Mouse (Mus musculus) thymus, adult 18-20 months (tissue): ENCODE data around the gene Gm13691.
"Not testable (repeated sequence)": the region's sequence is repeated elsewhere in the genome, so short reads cannot be mapped to it uniquely, and the experiment has no call there.

Experiments used
- DNase-seq, 2 experiments: peaks; one replicate each; pipeline ENCODE4 v3.0.0; 2022; ENCODE audit warnings: mixed read lengths in 2 of 2

The Gm13691 gene

DNA sequence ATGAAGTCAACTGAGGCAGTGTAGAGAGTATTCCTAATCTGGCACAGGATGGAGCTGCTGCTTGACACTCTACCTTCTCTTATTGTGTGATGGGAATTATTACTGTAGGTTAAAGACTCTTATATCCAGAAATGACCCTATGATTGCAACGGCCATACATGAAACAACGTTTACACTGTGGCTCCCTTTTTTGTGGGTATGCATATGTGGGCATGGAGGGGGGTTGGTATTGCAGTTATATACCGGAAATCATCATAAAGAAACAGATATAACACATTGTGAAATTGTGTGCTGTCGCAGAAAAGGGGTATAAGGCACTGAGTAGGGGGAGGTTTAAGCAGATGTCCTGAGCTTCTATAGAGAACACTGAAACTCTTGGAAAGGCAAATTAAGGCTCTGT, 45.6 kb downstream of the Gm13691 start:
- DNase-seq = no peak

DNA sequence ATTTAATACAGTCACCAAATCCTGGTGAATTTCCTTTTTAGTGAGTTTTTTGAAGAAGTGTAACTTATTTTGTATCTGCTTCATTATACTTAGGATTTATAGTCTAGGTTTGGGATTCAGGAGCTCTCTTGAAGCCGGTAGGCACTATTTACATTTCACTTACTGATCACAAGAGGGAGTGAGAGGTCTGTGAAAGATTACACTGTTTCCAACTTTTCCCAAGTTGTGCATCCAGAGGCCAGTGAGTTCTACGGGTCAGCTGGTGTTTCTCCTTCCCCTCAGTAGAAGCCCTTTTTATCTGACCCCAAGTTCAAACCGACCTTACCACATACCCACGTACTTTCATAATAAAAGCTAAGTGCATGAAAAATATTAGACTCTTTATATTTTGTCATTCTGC, 47.0 kb downstream of the Gm13691 start:
- DNase-seq = no peak

DNA sequence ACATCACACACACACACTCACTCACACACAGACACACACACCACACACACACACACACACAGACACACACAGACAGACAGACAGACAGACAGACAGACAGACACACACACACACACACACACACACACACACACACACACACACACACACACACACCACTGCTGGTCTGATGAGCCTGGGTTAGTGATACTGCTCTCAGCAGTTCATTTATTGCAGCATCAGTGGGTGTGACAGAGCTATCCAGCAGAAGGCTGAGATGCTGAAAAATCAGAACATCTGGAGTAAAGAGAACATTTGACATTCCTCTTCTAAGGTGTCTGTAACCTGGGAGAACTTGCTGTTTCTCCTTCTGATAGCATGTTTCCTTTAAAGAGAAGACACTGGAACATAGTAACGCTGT, 47.6 kb downstream of the Gm13691 start:
- not testable (repeated sequence) for DNase-seq

DNA sequence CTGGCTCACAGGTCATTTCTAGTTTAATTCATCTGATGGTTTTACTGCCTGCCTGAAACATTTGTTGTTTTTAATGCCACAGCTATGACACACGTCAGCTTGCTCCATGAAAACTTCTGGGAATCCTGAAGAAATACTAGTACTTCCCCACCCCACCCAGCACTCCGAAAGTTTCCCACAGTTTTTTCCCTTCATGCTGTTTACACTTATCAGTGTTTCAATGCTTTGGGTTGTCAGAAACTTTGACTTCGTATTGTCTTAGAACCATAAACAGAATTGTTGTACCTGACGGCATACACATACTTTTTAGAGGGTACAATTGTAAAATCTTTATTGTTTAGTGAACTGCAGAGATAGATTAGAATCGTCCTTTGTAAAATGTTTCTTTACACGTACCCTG, 48.9 kb downstream of the Gm13691 start:
- no peak for DNase-seq
